Mouse (Mus musculus) kidney, embryonic 15.5 days (tissue): ENCODE measurements around the gene Top1. TPM values are rescaled to one million over a fixed set of nuclear protein-coding genes. Genes with fewer than 3 reads are reported as not detected.
A peak's percentile ranks its signal among the peaks of the same experiment; 100 is the strongest.

Experiments
- ATAC-seq: fragments of 200-750 bp; cut with Nextera tagmentation; replicated peaks from 2 replicates; pipeline ENCODE4 v1.8.0; 2017; ENCODE audit warnings: moderate TSS enrichment; ENCODE audit not compliant: low FRiP score
- H3K27ac ChIP-seq: fragments of 300-500 bp; sonication (generic); 2 replicates; pipeline ENCODE4 v1.5.1; 2015; ENCODE audit warnings: mild to moderate bottlenecking, inconsistent platforms
- H3K27me3 ChIP-seq: fragments of 300-500 bp; sonication (generic); 2 replicates; pipeline ENCODE4 v1.6.1; 2015; ENCODE audit warnings: inconsistent platforms
- H3K36me3 ChIP-seq: fragments of 300-500 bp; sonication (generic); 2 replicates; pipeline ENCODE4 v1.6.1; 2015; ENCODE audit warnings: inconsistent platforms
- H3K4me1 ChIP-seq: fragments of 300-500 bp; sonication (generic); 2 replicates; pipeline ENCODE4 v1.6.1; 2015; ENCODE audit warnings: inconsistent platforms
- H3K4me2 ChIP-seq: fragments of 300-500 bp; sonication (generic); 2 replicates; pipeline ENCODE4 v1.6.1; 2015; ENCODE audit warnings: moderate library complexity, mild to moderate bottlenecking, inconsistent platforms
- H3K4me3 ChIP-seq: fragments of 300-500 bp; sonication (generic); replicated peaks from 2 replicates; pipeline ENCODE4 v1.5.1; 2015; ENCODE audit warnings: mild to moderate bottlenecking, inconsistent platforms
- H3K9ac ChIP-seq: fragments of 300-500 bp; sonication (generic); 2 replicates; pipeline ENCODE4 v1.6.1; 2015; ENCODE audit warnings: mild to moderate bottlenecking, inconsistent platforms
- H3K9me3 ChIP-seq: fragments of 300-500 bp; sonication (generic); replicated peaks from 2 replicates; pipeline ENCODE4 v1.6.1; 2016; ENCODE audit warnings: inconsistent platforms
- WGBS: fragments of 180-500 bp; shearing (Covaris S2); methylation state at CpG from one replicate; pipeline ENCODE4 v1.1.7; 2015; ENCODE audit warnings: mixed read lengths; 5-methylcytosine and 5-hydroxymethylcytosine counted together
- polyA plus RNA-seq: library from polyadenylated mRNA; unstranded; fragments of >200 nt; fragmentation: Nextera tagmentation; extraction: Ambion mirVana; gene quantifications from 2 replicates; pipeline ENCODE4 v1.2.1, GENCODE M21; 2015

Top1 gene
- polyA plus RNA-seq, 1 experiment from 2014 or later: 92.2 TPM

- H3K4me1 ChIP-seq: peaks cover 25% of the 10 kb centered on the region
- no peaks in the 10 kb centered on the region for H3K36me3 ChIP-seq
- no peak for ATAC-seq
- H3K4me2 ChIP-seq: 0 out of 2 replicates have a peak overlapping the region, but pooled peaks have one; percentile 30
- WGBS: 71% methylated on average over 11 of the region's 11 CpGs
- H3K9ac ChIP-seq: no peak overlapping the region
- no peaks in the 10 kb centered on the region for H3K27me3 ChIP-seq
- H3K27ac ChIP-seq: peak overlapping the region; percentile 78
- no peak overlapping the region for H3K4me3 ChIP-seq
- H3K9me3 ChIP-seq: no peaks in the 10 kb centered on the region
Observed at GRCm38 (mm10) chr2:160621001-160621448, 24.7 kb upstream of the Top1 start.

GRCm38 (mm10) chr2:160621661-160622211, 24.0 kb upstream of the Top1 start:
- Histone ChIP-seq H3K4me2 (peak overlapping the region; percentile 30; the same call in 1 of the 2 replicates), H3K4me1 (peaks cover 25% of the 10 kb centered on the region), H3K27me3 (no peaks in the 10 kb centered on the region), H3K36me3 (no peaks in the 10 kb centered on the region), H3K4me3 (no peak overlapping the region), H3K27ac (peak overlapping the region; percentile 78), H3K9ac (no peak overlapping the region), H3K9me3 (no peaks in the 10 kb centered on the region)
- WGBS: 59% methylated on average over 5 of the region's 5 CpGs
- ATAC-seq: peak; percentile 55

GRCm38 (mm10) chr2:160622646-160623045, 23.0 kb upstream of the Top1 start:
- no peak for ATAC-seq
- Histone ChIP-seq H3K27ac (peak overlapping the region; percentile 78), H3K9ac (no peak overlapping the region), H3K4me2 (no peak overlapping the region), H3K9me3 (no peaks in the 10 kb centered on the region), H3K27me3 (no peaks in the 10 kb centered on the region), H3K36me3 (no peaks in the 10 kb centered on the region), H3K4me1 (peaks cover 25% of the 10 kb centered on the region), H3K4me3 (no peak overlapping the region)
- 87% methylated on average over 3 of the region's 3 CpGs for WGBS

GRCm38 (mm10) chr2:160623745-160624144, 21.9 kb upstream of the Top1 start:
- ATAC-seq: no peak
- no peak overlapping the region for H3K27ac ChIP-seq
- peaks cover 23% of the 10 kb centered on the region for H3K4me1 ChIP-seq
- 72% methylated on average over 3 of the region's 3 CpGs for WGBS
- H3K9me3 ChIP-seq: no peaks in the 10 kb centered on the region
- no peak overlapping the region for H3K4me3 ChIP-seq
- H3K4me2 ChIP-seq: no peak overlapping the region
- H3K9ac ChIP-seq: no peak overlapping the region
- no peaks in the 10 kb centered on the region for H3K27me3 ChIP-seq
- no peaks in the 10 kb centered on the region for H3K36me3 ChIP-seq

- Histone ChIP-seq H3K4me1 (no peaks in the 10 kb centered on the region), H3K27ac (no peak overlapping the region), H3K4me3 (no peak overlapping the region), H3K36me3 (no peaks in the 10 kb centered on the region), H3K4me2 (no peak overlapping the region), H3K9ac (no peak overlapping the region), H3K9me3 (no peaks in the 10 kb centered on the region), H3K27me3 (no peaks in the 10 kb centered on the region)
- WGBS: 82% methylated on average over 11 of the region's 11 CpGs
- ATAC-seq: no peak
Observed at GRCm38 (mm10) chr2:160627207-160628025, 18.3 kb upstream of the Top1 start.

- no peak for ATAC-seq
- Histone ChIP-seq H3K27ac (no peak overlapping the region), H3K27me3 (no peaks in the 10 kb centered on the region), H3K4me1 (no peaks in the 10 kb centered on the region), H3K36me3 (no peaks in the 10 kb centered on the region), H3K9ac (no peak overlapping the region), H3K4me2 (no peak overlapping the region), H3K9me3 (no peaks in the 10 kb centered on the region), H3K4me3 (no peak overlapping the region)
- 90% methylated on average over 5 of the region's 5 CpGs for WGBS
Observed at GRCm38 (mm10) chr2:160628055-160628454, 17.6 kb upstream of the Top1 start.

GRCm38 (mm10) chr2:160628666-160629527, 16.8 kb upstream of the Top1 start:
- Histone ChIP-seq H3K9ac (no peak overlapping the region), H3K9me3 (no peaks in the 10 kb centered on the region), H3K27me3 (no peaks in the 10 kb centered on the region), H3K4me2 (no peak overlapping the region), H3K36me3 (no peaks in the 10 kb centered on the region), H3K4me3 (no peak overlapping the region), H3K27ac (no peak overlapping the region), H3K4me1 (no peaks in the 10 kb centered on the region)
- ATAC-seq: no peak
- WGBS: 90% methylated on average over 12 of the region's 12 CpGs

GRCm38 (mm10) chr2:160629528-160629830, 16.2 kb upstream of the Top1 start:
- no peak overlapping the region for H3K4me3 ChIP-seq
- H3K27me3 ChIP-seq: no peaks in the 10 kb centered on the region

GRCm38 (mm10) chr2:160630872-160631597, 14.7 kb upstream of the Top1 start:
- H3K4me1 ChIP-seq: no peaks in the 10 kb centered on the region
- ATAC-seq: no peak
- 75% methylated on average over 9 of the region's 9 CpGs for WGBS
- H3K36me3 ChIP-seq: no peaks in the 10 kb centered on the region
- no peak overlapping the region for H3K4me2 ChIP-seq
- H3K27me3 ChIP-seq: no peaks in the 10 kb centered on the region
- no peak overlapping the region for H3K9ac ChIP-seq
- H3K27ac ChIP-seq: no peak overlapping the region
- no peak overlapping the region for H3K4me3 ChIP-seq
- no peaks in the 10 kb centered on the region for H3K9me3 ChIP-seq

More at GRCm38 (mm10) chr2:160629528-160629830, 16.2 kb upstream of the Top1 start:
- H3K4me2 ChIP-seq: no peak overlapping the region
- WGBS: 92% methylated on average over 8 of the region's 8 CpGs
- H3K36me3 ChIP-seq: no peaks in the 10 kb centered on the region
- no peak for ATAC-seq
- H3K27ac ChIP-seq: no peak overlapping the region
- no peaks in the 10 kb centered on the region for H3K4me1 ChIP-seq
- no peak overlapping the region for H3K9ac ChIP-seq
- H3K9me3 ChIP-seq: no peaks in the 10 kb centered on the region

GRCm38 (mm10) chr2:160639911-160640717, 5.6 kb upstream of the Top1 start:
- Histone ChIP-seq H3K4me3 (no peak overlapping the region), H3K4me2 (no peak overlapping the region), H3K27me3 (no peaks in the 10 kb centered on the region), H3K4me1 (no peaks in the 10 kb centered on the region), H3K9me3 (no peaks in the 10 kb centered on the region), H3K36me3 (no peaks in the 10 kb centered on the region), H3K27ac (no peak overlapping the region), H3K9ac (no peak overlapping the region)
- no peak for ATAC-seq
- WGBS: 85% methylated on average over 13 of the region's 13 CpGs

GRCm38 (mm10) chr2:160641176-160641575, 4.5 kb upstream of the Top1 start:
- H3K4me1 ChIP-seq: peaks cover 3% of the 10 kb centered on the region; the same call in 1 of the 2 replicates
- H3K9ac ChIP-seq: no peak overlapping the region
- H3K4me2 ChIP-seq: no peak overlapping the region
- no peak overlapping the region for H3K4me3 ChIP-seq
- no peaks in the 10 kb centered on the region for H3K27me3 ChIP-seq
- no peaks in the 10 kb centered on the region for H3K36me3 ChIP-seq
- H3K9me3 ChIP-seq: no peaks in the 10 kb centered on the region
- no peak overlapping the region for H3K27ac ChIP-seq
- ATAC-seq: no peak
- 76% methylated on average over 2 of the region's 2 CpGs for WGBS
